In genomic region chr5:134977837-134978236, GRCm38 (mm10) we compare ENCODE assay signal across 41 mouse cellular contexts. TPM values are rescaled to one million over a fixed set of nuclear protein-coding genes. Genes with fewer than 3 reads are reported as not detected.
"Had no signal": no experiment of that assay in that cellular context is flagged by ENCODE, and none has a peak within 500 bp of the region (broad histone marks: within the 10 kb centered on the region; RNA-seq: fewer than 3 reads in every experiment).

No protein-coding gene starts in this region.

- H3K4me1 ChIP-seq: hindbrain, embryonic 10.5 days; hindbrain, embryonic 12.5 days; hindbrain, embryonic 13.5 days; hindbrain, embryonic 15.5 days; kidney, embryonic 15.5 days had no signal

- H3K9me3 ChIP-seq: heart, embryonic 10.5 days; heart, embryonic 12.5 days; heart, embryonic 13.5 days; heart, embryonic 15.5 days; hindbrain, embryonic 10.5 days; hindbrain, embryonic 12.5 days; hindbrain, embryonic 13.5 days; hindbrain, embryonic 15.5 days; intestine, embryonic 15.5 days; kidney, embryonic 15.5 days had no signal

- H3K27ac ChIP-seq: heart, embryonic 10.5 days; heart, embryonic 13.5 days; heart, embryonic 15.5 days; hindbrain, embryonic 10.5 days; hindbrain, embryonic 12.5 days; hindbrain, embryonic 13.5 days; hindbrain, embryonic 14.5 days; hindbrain, embryonic 15.5 days; hindbrain, postnatal 0 days; intestine, embryonic 15.5 days; kidney, embryonic 15.5 days; kidney, postnatal 0 days; layer of hippocampus, adult 2 months; left cerebral cortex, adult 2 months had no signal

- H3K36me3 ChIP-seq: heart, embryonic 10.5 days; heart, embryonic 12.5 days; heart, embryonic 13.5 days; heart, embryonic 15.5 days; hindbrain, embryonic 10.5 days; hindbrain, embryonic 12.5 days; hindbrain, embryonic 13.5 days; hindbrain, embryonic 15.5 days; intestine, embryonic 15.5 days; kidney, embryonic 15.5 days had no signal

- H3K9ac ChIP-seq: heart, embryonic 12.5 days; heart, embryonic 13.5 days; heart, embryonic 15.5 days; hindbrain, embryonic 12.5 days; hindbrain, embryonic 13.5 days; hindbrain, embryonic 14.5 days; hindbrain, embryonic 15.5 days; intestine, embryonic 15.5 days; kidney, embryonic 15.5 days had no signal

- H3K27me3 ChIP-seq: heart, embryonic 12.5 days; heart, embryonic 15.5 days; hindbrain, embryonic 13.5 days; hindbrain, embryonic 15.5 days; intestine, embryonic 15.5 days; kidney, embryonic 15.5 days had no signal

- DNase-seq: heart, postnatal 10 days; heart, postnatal 14 days; heart, postnatal 36 days; heart, postnatal 4 days; kidney, adult 11 months; kidney, adult 18-20 months; kidney, adult 2 months; kidney, adult 8-10 months; kidney, adult 9 months; kidney, postnatal 10 days; kidney, postnatal 14 days; kidney, postnatal 25 days; kidney, postnatal 36 days; kidney, postnatal 4 days; layer of hippocampus, adult 9-11 months had no signal

- H3K4me3 ChIP-seq: heart, embryonic 10.5 days; heart, embryonic 12.5 days; heart, embryonic 13.5 days; heart, embryonic 15.5 days; hindbrain, embryonic 10.5 days; hindbrain, embryonic 12.5 days; hindbrain, embryonic 13.5 days; hindbrain, embryonic 15.5 days; intestine, embryonic 15.5 days; kidney, embryonic 15.5 days; layer of hippocampus, adult 2 months; left cerebral cortex, adult 2 months had no signal

RNA-seq across cellular contexts. Expression of gene Cldn3, which starts 8.2 kb away (rescaled TPM):
- total RNA-seq: heart, postnatal 25 days; hematopoietic stem cell, adult 5-6 weeks had no signal
- polyA plus RNA-seq: inflammation-experienced regulatory T-cells, adult 6 months had no signal

RNA-seq across cellular contexts. Expression of gene Cldn4, which starts 31.1 kb away (rescaled TPM):
- total RNA-seq: heart, postnatal 25 days; heart, postnatal 36 days; hematopoietic stem cell, adult 5-6 weeks; hindbrain, postnatal 0 days; layer of hippocampus, adult 18-20 months; layer of hippocampus, adult 2 months; layer of hippocampus, adult 8-10 months; layer of hippocampus, postnatal 14 days; layer of hippocampus, postnatal 25 days; left cerebral cortex, adult 18-20 months; left cerebral cortex, adult 2 months; left cerebral cortex, adult 8-10 months had no signal
- polyA plus RNA-seq: heart, postnatal 0 days; hindbrain, embryonic 13.5 days; hindbrain, embryonic 14.5 days; hindbrain, embryonic 16.5 days; hindbrain, postnatal 0 days; inflammation-experienced regulatory T-cells, adult 6 months had no signal

RNA-seq across cellular contexts. Expression of gene Stx1a, which starts 45.4 kb away (rescaled TPM):
- total RNA-seq: hematopoietic stem cell, adult 5-6 weeks had no signal
